ENCODE assay signal across 11 mouse cellular contexts in the genomic region with DNA sequence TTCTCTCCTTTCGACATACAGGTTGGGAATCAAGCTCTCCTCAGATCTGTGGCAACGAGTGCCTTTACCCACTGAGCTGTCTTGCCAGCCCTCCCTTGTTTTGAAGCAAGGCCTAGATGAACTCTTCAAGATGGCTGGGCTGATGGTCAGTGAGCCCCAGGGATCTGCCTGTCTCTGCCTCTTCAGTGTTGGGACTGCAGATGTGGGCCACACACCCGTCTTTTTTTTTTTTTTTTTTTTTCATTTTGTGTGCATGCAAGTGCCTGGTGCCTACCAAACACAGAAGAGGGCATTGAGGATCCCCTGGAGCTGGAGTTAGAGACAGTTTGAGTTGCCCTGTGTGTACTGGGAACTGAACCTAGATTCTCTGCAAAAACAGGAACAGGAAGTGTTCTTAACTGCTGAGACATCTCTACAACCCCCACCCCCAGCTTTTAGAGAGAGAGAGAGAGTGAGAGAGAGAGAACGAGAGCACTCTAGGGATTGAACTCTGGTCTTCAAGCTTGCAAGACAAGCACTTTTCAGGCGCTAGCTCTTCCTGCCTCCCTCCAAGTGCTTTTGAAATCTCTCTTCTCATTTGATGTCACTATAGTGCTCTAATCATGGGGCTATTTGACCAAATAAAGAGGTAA. TPM values are rescaled to one million over a fixed set of nuclear protein-coding genes. Genes with fewer than 3 reads are reported as not detected.
DNase-seq lines count a peak whose midpoint lies in the region; ATAC-seq and TF ChIP-seq lines count a peak whose summit lies in the region.
"Had no signal": no experiment of that assay in that cellular context is flagged by ENCODE, and none has a peak within 500 bp of the region (broad histone marks: within the 10 kb centered on the region; RNA-seq: fewer than 3 reads in every experiment).

No protein-coding gene starts in this region.

- no peaks in the 10 kb centered on the region for H3K9me3 ChIP-seq in hindbrain, postnatal 0 days (ENCODE audit: low read length)
- no peaks in the 10 kb centered on the region for H3K9me3 ChIP-seq in hindbrain, embryonic 12.5 days (replicated peaks)
- H3K9me3 ChIP-seq in liver, embryonic 12.5 days (replicated peaks), result no peaks in the 10 kb centered on the region
- H3K9me3 ChIP-seq: embryonic facial prominence, embryonic 13.5 days; midbrain, embryonic 12.5 days had no signal

- no peak for DNase-seq in hindbrain, postnatal 0 days (ENCODE audit: low spot score)
- DNase-seq in 416B (ENCODE audit: low read depth), result peak; percentile 63
- DNase-seq in MEL-GATA-1-ER (ENCODE audit: extremely low read depth, low read depth), result peak; percentile 72
- DNase-seq in cerebellum, adult 8-10 months, result no peak
- DNase-seq in right cerebral cortex, postnatal 10 days (ENCODE audit: low spot score in 2 of 2), result no peak
- DNase-seq in urinary bladder, postnatal 14 days (ENCODE audit: low spot score), result no peak
- DNase-seq: thymus, postnatal 36 days had no signal

- no peaks in the 10 kb centered on the region for H3K36me3 ChIP-seq in hindbrain, postnatal 0 days (ENCODE audit: insufficient read depth, low read length)
- H3K36me3 ChIP-seq in hindbrain, embryonic 12.5 days, result no peaks in the 10 kb centered on the region
- H3K36me3 ChIP-seq in liver, embryonic 12.5 days, result no peaks in the 10 kb centered on the region
- H3K36me3 ChIP-seq: embryonic facial prominence, embryonic 13.5 days; midbrain, embryonic 12.5 days had no signal

- ATAC-seq in hindbrain, postnatal 0 days, result no peak
- no peak for ATAC-seq in hindbrain, embryonic 12.5 days (ENCODE audit: low FRiP score)
- ATAC-seq in liver, embryonic 12.5 days, result no peak

- no peak overlapping the region for H3K4me3 ChIP-seq in hindbrain, postnatal 0 days (ENCODE audit: low read length)
- H3K4me3 ChIP-seq in hindbrain, embryonic 12.5 days, result no peak overlapping the region
- H3K4me3 ChIP-seq in liver, embryonic 12.5 days, result no peak overlapping the region
- H3K4me3 ChIP-seq: embryonic facial prominence, embryonic 13.5 days; midbrain, embryonic 12.5 days had no signal

- no peaks in the 10 kb centered on the region for H3K27me3 ChIP-seq in hindbrain, postnatal 0 days (ENCODE audit: insufficient read depth, low read length)
- H3K27me3 ChIP-seq in hindbrain, embryonic 12.5 days, result no peaks in the 10 kb centered on the region; the same call in 1 of the 2 replicates
- no peaks in the 10 kb centered on the region for H3K27me3 ChIP-seq in liver, embryonic 12.5 days (replicated peaks)
- H3K27me3 ChIP-seq: embryonic facial prominence, embryonic 13.5 days had no signal

- H3K9ac ChIP-seq in hindbrain, postnatal 0 days (replicated peaks; ENCODE audit: low read length), result no peak overlapping the region
- no peak overlapping the region for H3K9ac ChIP-seq in hindbrain, embryonic 12.5 days
- no peak overlapping the region for H3K9ac ChIP-seq in liver, embryonic 12.5 days
- H3K9ac ChIP-seq: embryonic facial prominence, embryonic 13.5 days; midbrain, embryonic 12.5 days had no signal

- H3K4me1 ChIP-seq in hindbrain, postnatal 0 days (ENCODE audit: insufficient read depth, low read length), result no peaks in the 10 kb centered on the region
- peaks cover 5% of the 10 kb centered on the region; the same call in 1 of the 2 replicates for H3K4me1 ChIP-seq in hindbrain, embryonic 12.5 days
- H3K4me1 ChIP-seq in liver, embryonic 12.5 days, result peaks cover 30% of the 10 kb centered on the region

- WGBS in hindbrain, postnatal 0 days, result 72% methylated on average over 5 of the region's 5 CpGs
- 80% methylated on average over 5 of the region's 5 CpGs for WGBS in hindbrain, embryonic 12.5 days
- WGBS in liver, embryonic 12.5 days (ENCODE audit: insufficient replicate concordance), result 46% methylated on average over 5 of the region's 5 CpGs

- H3K27ac ChIP-seq in hindbrain, postnatal 0 days, result peak overlapping the region; percentile 41; the same call in 1 of the 2 replicates
- H3K27ac ChIP-seq in hindbrain, embryonic 12.5 days, result no peak overlapping the region
- peak overlapping the region; percentile 52; the same call in 1 of the 2 replicates for H3K27ac ChIP-seq in liver, embryonic 12.5 days
- H3K27ac ChIP-seq: embryonic facial prominence, embryonic 13.5 days; midbrain, embryonic 12.5 days had no signal

- H3K4me2 ChIP-seq in hindbrain, postnatal 0 days (ENCODE audit: low read depth, low read length), result no peak overlapping the region
- H3K4me2 ChIP-seq in hindbrain, embryonic 12.5 days (replicated peaks), result no peak overlapping the region
- H3K4me2 ChIP-seq in liver, embryonic 12.5 days, result no peak overlapping the region
- H3K4me2 ChIP-seq: embryonic facial prominence, embryonic 13.5 days; midbrain, embryonic 12.5 days had no signal

- TF ChIP-seq CTCF in hindbrain, postnatal 0 days (IDR thresholded peaks at IDR 0.05; ENCODE audit: low read depth), result no peak

RNA-seq across cellular contexts. Expression of gene Gpx3, which starts 17.9 kb away (rescaled TPM):
- 28.5 and 30.5 TPM in 2 replicates for total RNA-seq in hindbrain, postnatal 0 days (2014; rRNA removed)
- polyA plus RNA-seq in hindbrain, postnatal 0 days (2015; fragmentation: Nextera tagmentation; extraction: Ambion mirVana), result 78.0 and 78.1 TPM in 2 replicates
- 67.5 and 68.6 TPM in 2 replicates for polyA plus RNA-seq in hindbrain, embryonic 12.5 days (2016; fragmentation: Nextera tagmentation; extraction: Ambion mirVana)
- 30.9 and 32.9 TPM in 2 replicates for polyA plus RNA-seq in liver, embryonic 12.5 days (2016; fragmentation: Nextera tagmentation; extraction: Ambion mirVana)

RNA-seq across cellular contexts. Expression of gene Hint1, which starts 18.1 kb away (rescaled TPM):
- total RNA-seq in hindbrain, postnatal 0 days (2014; rRNA removed), result 521 and 547 TPM in 2 replicates
- polyA plus RNA-seq in hindbrain, postnatal 0 days (2015; fragmentation: Nextera tagmentation; extraction: Ambion mirVana), result 1,077 and 1,085 TPM in 2 replicates
- 642 and 656 TPM in 2 replicates for polyA plus RNA-seq in hindbrain, embryonic 12.5 days (2016; fragmentation: Nextera tagmentation; extraction: Ambion mirVana)
- polyA plus RNA-seq in liver, embryonic 12.5 days (2016; fragmentation: Nextera tagmentation; extraction: Ambion mirVana), result 479 and 518 TPM in 2 replicates

RNA-seq across cellular contexts. Expression of gene Lyrm7, which starts 23.6 kb away (rescaled TPM):
- total RNA-seq in hindbrain, postnatal 0 days (2014; rRNA removed), result 2.6 and 3.1 TPM in 2 replicates
- 5.1 and 5.7 TPM in 2 replicates for polyA plus RNA-seq in hindbrain, postnatal 0 days (2015; fragmentation: Nextera tagmentation; extraction: Ambion mirVana)
- 5.5 and 10.8 TPM in 2 replicates for polyA plus RNA-seq in hindbrain, embryonic 12.5 days (2016; fragmentation: Nextera tagmentation; extraction: Ambion mirVana)
- polyA plus RNA-seq in liver, embryonic 12.5 days (2016; fragmentation: Nextera tagmentation; extraction: Ambion mirVana), result 6.7 and 7.6 TPM in 2 replicates

Comparison
In these comparisons a context has a peak if more than half of its experiments do, and no peak if none do; other contexts are left out.
1. DNase-seq: peak in 416B (single experiment) and MEL-GATA-1-ER (single experiment); none in hindbrain, postnatal 0 days (single experiment), cerebellum, adult 8-10 months (single experiment), right cerebral cortex, postnatal 10 days (0 of 2) and urinary bladder, postnatal 14 days (single experiment).